Mouse (Mus musculus): ENCODE measurements around the gene Gm42372. TPM values are rescaled to one million over a fixed set of nuclear protein-coding genes. Genes with fewer than 3 reads are reported as not detected.
"Not testable (repeated sequence)": the region's sequence is repeated elsewhere in the genome, so short reads cannot be mapped to it uniquely, and the experiment has no call there.

The Gm42372 gene
- total and polyA plus RNA-seq, 2 experiments from 2014 or later = 5.9 to 40.0 TPM

- DNase-seq = peak; percentile 92
- 12% methylated on average over 28 of the region's 29 CpGs for WGBS
- peak; percentile 95 for TF ChIP-seq CTCF (IDR thresholded peaks at IDR 0.05; ENCODE audit: low read depth)
- 0 out of 2 replicates have a peak overlapping the region, but pooled peaks have one; percentile 13 for H3K4me3 ChIP-seq (ENCODE audit: low read depth, low read length)
- H3K9me3 ChIP-seq (ENCODE audit: low read length) = no peaks in the 10 kb centered on the region
- ATAC-seq = peak; percentile 65
- H3K27ac ChIP-seq (ENCODE audit: low read depth, low read length) = peak overlapping the region; percentile 62
- no peaks in the 10 kb centered on the region for H3K36me3 ChIP-seq (ENCODE audit: insufficient read depth)
- H3K9ac ChIP-seq = peak overlapping the region; percentile 42
- H3K27me3 ChIP-seq (ENCODE audit: insufficient read depth, low read length) = no peaks in the 10 kb centered on the region
- peak overlapping the region; percentile 91 for H3K4me2 ChIP-seq (ENCODE audit: low read depth)
- peaks cover 25% of the 10 kb centered on the region; the same call in 1 of the 2 replicates for H3K4me1 ChIP-seq (ENCODE audit: insufficient read depth)
Observed at GRCm38 (mm10) chr7:16949908-16950841, 32.7 kb upstream of the Gm42372 start.

- no peak overlapping the region for H3K4me2 ChIP-seq (ENCODE audit: low read depth)
Observed at GRCm38 (mm10) chr7:16950861-16951635, 31.8 kb upstream of the Gm42372 start.

GRCm38 (mm10) chr7:16953776-16954175 is 29.1 kb upstream of the Gm42372 start:
- peaks cover 30% of the 10 kb centered on the region for H3K4me1 ChIP-seq (ENCODE audit: insufficient read depth)

More at GRCm38 (mm10) chr7:16950861-16951635, 31.8 kb upstream of the Gm42372 start:
- DNase-seq (peak; percentile 90), ATAC-seq (peak; percentile 69)
- H3K9ac ChIP-seq = no peak overlapping the region
- H3K4me1 ChIP-seq (ENCODE audit: insufficient read depth) = peaks cover 22% of the 10 kb centered on the region; the same call in 1 of the 2 replicates
- 29% methylated on average over 18 of the region's 18 CpGs for WGBS
- no peak overlapping the region for H3K4me3 ChIP-seq (ENCODE audit: low read depth, low read length)
- peak overlapping the region; percentile 70 for H3K27ac ChIP-seq (ENCODE audit: low read depth, low read length)
- no peaks in the 10 kb centered on the region for H3K27me3 ChIP-seq (ENCODE audit: insufficient read depth, low read length)
- peak; percentile 85 for TF ChIP-seq CTCF (IDR thresholded peaks at IDR 0.05; ENCODE audit: low read depth)
- no peaks in the 10 kb centered on the region for H3K36me3 ChIP-seq (ENCODE audit: insufficient read depth)
- no peaks in the 10 kb centered on the region for H3K9me3 ChIP-seq (ENCODE audit: low read length)

GRCm38 (mm10) chr7:16955712-16956111 is 27.2 kb upstream of the Gm42372 start:
- 89% methylated on average over 4 of the region's 4 CpGs for WGBS
- no peak for DNase-seq
- Histone ChIP-seq H3K9ac (no peak overlapping the region), H3K36me3 (ENCODE audit: insufficient read depth) (no peaks in the 10 kb centered on the region), H3K4me3 (ENCODE audit: low read depth, low read length) (no peak overlapping the region), H3K9me3 (ENCODE audit: low read length) (no peaks in the 10 kb centered on the region), H3K4me1 (ENCODE audit: insufficient read depth) (peaks cover 30% of the 10 kb centered on the region), H3K4me2 (ENCODE audit: low read depth) (no peak overlapping the region), H3K27me3 (ENCODE audit: insufficient read depth, low read length) (no peaks in the 10 kb centered on the region), H3K27ac (ENCODE audit: low read depth, low read length) (peak overlapping the region; percentile 96; the same call in 1 of the 2 replicates)
- no peak for ATAC-seq
- TF ChIP-seq CTCF (IDR thresholded peaks at IDR 0.05; ENCODE audit: low read depth) = no peak

More at GRCm38 (mm10) chr7:16953776-16954175, 29.1 kb upstream of the Gm42372 start:
- H3K4me2 ChIP-seq (ENCODE audit: low read depth); H3K4me3 ChIP-seq (ENCODE audit: low read depth, low read length); H3K9me3 ChIP-seq (ENCODE audit: low read length); H3K9ac ChIP-seq; H3K27ac ChIP-seq (ENCODE audit: low read depth, low read length); ATAC-seq; DNase-seq; H3K27me3 ChIP-seq (ENCODE audit: insufficient read depth, low read length); H3K36me3 ChIP-seq (ENCODE audit: insufficient read depth): not testable (repeated sequence)
- 65% methylated on average over 2 of the region's 2 CpGs for WGBS

GRCm38 (mm10) chr7:16956410-16957265 is 26.2 kb upstream of the Gm42372 start:
- Histone ChIP-seq H3K4me2 (ENCODE audit: low read depth) (peak overlapping the region; percentile 37), H3K36me3 (ENCODE audit: insufficient read depth) (no peaks in the 10 kb centered on the region), H3K4me3 (ENCODE audit: low read depth, low read length) (no peak overlapping the region), H3K27ac (ENCODE audit: low read depth, low read length) (peak overlapping the region; percentile 96), H3K27me3 (ENCODE audit: insufficient read depth, low read length) (no peaks in the 10 kb centered on the region), H3K9ac (peak overlapping the region; percentile 33; the same call in 1 of the 2 replicates), H3K9me3 (ENCODE audit: low read length) (no peaks in the 10 kb centered on the region), H3K4me1 (ENCODE audit: insufficient read depth) (peaks cover 30% of the 10 kb centered on the region)
- DNase-seq (peak; percentile 89), ATAC-seq (peak; percentile 84)
- no peak for TF ChIP-seq CTCF (IDR thresholded peaks at IDR 0.05; ENCODE audit: low read depth)
- WGBS = 24% methylated on average over 15 of the region's 15 CpGs

- WGBS = 12% methylated on average over 17 of the region's 17 CpGs
- DNase-seq (peak; percentile 96), ATAC-seq (peak; percentile 91)
- no peaks in the 10 kb centered on the region for H3K27me3 ChIP-seq (ENCODE audit: insufficient read depth, low read length)
- TF ChIP-seq CTCF (IDR thresholded peaks at IDR 0.05; ENCODE audit: low read depth) = no peak
- H3K4me3 ChIP-seq (ENCODE audit: low read depth, low read length) = peak within 1 kb of the TSS; percentile 36
- H3K9me3 ChIP-seq (ENCODE audit: low read length) = no peaks in the 10 kb centered on the region
- H3K36me3 ChIP-seq (ENCODE audit: insufficient read depth) = no peaks in the 10 kb centered on the region
- peak within 1 kb of the TSS; percentile 90 for H3K27ac ChIP-seq (ENCODE audit: low read depth, low read length)
- H3K4me1 ChIP-seq (ENCODE audit: insufficient read depth) = peaks cover 30% of the 10 kb centered on the region
- H3K4me2 ChIP-seq (ENCODE audit: low read depth) = peak within 1 kb of the TSS; percentile 61
- peak within 1 kb of the TSS; percentile 54 for H3K9ac ChIP-seq
Observed at GRCm38 (mm10) chr7:16959539-16960187, 23.2 kb upstream of the Gm42372 start, which contains the start of gene Pnmal1. Gene Pnmal1 (plus strand): TSS chr7:16959679.
